Mouse (Mus musculus): Measurements from ENCODE around the gene Scp2.
"Not testable (repeated sequence)": the region's sequence is repeated elsewhere in the genome, so short reads cannot be mapped to it uniquely, and the experiment has no call there.

Scp2 gene

GRCm38 (mm10) chr4:108144880-108145279 lies at the start of gene Scp2:
Gene Scp2, minus strand, starts transcription at chr4:108144998.
- in situ Hi-C loops (cut with MboI; ENCODE audit: unreplicated experiment in 2 of 2), result loop anchor here in 1 of 2 experiments (10.0 kb wide), 1 partner anchor 250 kb away; no protein-coding TSS in a partner anchor

GRCm38 (mm10) chr4:108192821-108193323 lies 48.1 kb upstream of the Scp2 start:
- in situ Hi-C loops (cut with MboI; ENCODE audit: unreplicated experiment in 2 of 2), result no loop called here

- in situ Hi-C loops (cut with MboI; ENCODE audit: unreplicated experiment in 2 of 2), result no loop called here
Measured at GRCm38 (mm10) chr4:108182278-108182677, 37.5 kb upstream of the Scp2 start.

- in situ Hi-C loops (cut with MboI; ENCODE audit: unreplicated experiment in 2 of 2), result no loop called here
Measured at GRCm38 (mm10) chr4:108168056-108168455, 23.3 kb upstream of the Scp2 start.

- in situ Hi-C loops (cut with MboI; ENCODE audit: unreplicated experiment in 2 of 2), result no loop called here
Measured at GRCm38 (mm10) chr4:108166874-108167273, 22.1 kb upstream of the Scp2 start.

GRCm38 (mm10) chr4:108165152-108165895 lies 20.5 kb upstream of the Scp2 start, which contains the start of gene Echdc2:
Gene Echdc2, plus strand, starts transcription at chr4:108165437.
- in situ Hi-C loops (cut with MboI; ENCODE audit: unreplicated experiment in 2 of 2), result no loop called here

- in situ Hi-C loops (cut with MboI; ENCODE audit: unreplicated experiment in 2 of 2), result no loop called here
Measured at GRCm38 (mm10) chr4:108163291-108163690, 18.5 kb upstream of the Scp2 start.

GRCm38 (mm10) chr4:108161936-108162335 lies 17.1 kb upstream of the Scp2 start:
- in situ Hi-C loops (cut with MboI; ENCODE audit: unreplicated experiment in 2 of 2), result no loop called here

- in situ Hi-C loops (cut with MboI; ENCODE audit: unreplicated experiment in 2 of 2), result not testable (repeated sequence)
Measured at GRCm38 (mm10) chr4:108155141-108155540, 10.3 kb upstream of the Scp2 start.

- in situ Hi-C loops (cut with MboI; ENCODE audit: unreplicated experiment in 2 of 2), result loop anchor here in 1 of 2 experiments (10.0 kb wide), 1 partner anchor 251 kb away; no protein-coding TSS in a partner anchor
Measured at GRCm38 (mm10) chr4:108145554-108145953, 756 bp upstream of the Scp2 start.

- in situ Hi-C loops (cut with MboI; ENCODE audit: unreplicated experiment in 2 of 2), result loop anchor here in 1 of 2 experiments (10.0 kb wide), 1 partner anchor 249 kb away; no protein-coding TSS in a partner anchor
Measured at GRCm38 (mm10) chr4:108143778-108144177, 1.0 kb downstream of the Scp2 start.

GRCm38 (mm10) chr4:108143178-108143577 lies 1.6 kb downstream of the Scp2 start:
- in situ Hi-C loops (cut with MboI; ENCODE audit: unreplicated experiment in 2 of 2), result loop anchor here in 1 of 2 experiments (10.0 kb wide), 1 partner anchor 248 kb away; no protein-coding TSS in a partner anchor

GRCm38 (mm10) chr4:108136938-108137337 lies 7.9 kb downstream of the Scp2 start:
- in situ Hi-C loops (cut with MboI; ENCODE audit: unreplicated experiment in 2 of 2), result no loop called here

GRCm38 (mm10) chr4:108130452-108130851 lies 14.3 kb downstream of the Scp2 start:
- in situ Hi-C loops (cut with MboI; ENCODE audit: unreplicated experiment in 2 of 2), result no loop called here

GRCm38 (mm10) chr4:108128339-108128738 lies 16.5 kb downstream of the Scp2 start:
- in situ Hi-C loops (cut with MboI; ENCODE audit: unreplicated experiment in 2 of 2), result no loop called here

GRCm38 (mm10) chr4:108127516-108127915 lies 17.3 kb downstream of the Scp2 start:
- in situ Hi-C loops (cut with MboI; ENCODE audit: unreplicated experiment in 2 of 2), result no loop called here

- in situ Hi-C loops (cut with MboI; ENCODE audit: unreplicated experiment in 2 of 2), result no loop called here
Measured at GRCm38 (mm10) chr4:108126260-108126659, 18.5 kb downstream of the Scp2 start.

GRCm38 (mm10) chr4:108124104-108124503 lies 20.7 kb downstream of the Scp2 start:
- in situ Hi-C loops (cut with MboI; ENCODE audit: unreplicated experiment in 2 of 2), result loop anchor here in 1 of 2 experiments (5.0 to 25.0 kb wide), 2 partner anchors 187 to 198 kb away; no protein-coding TSS in a partner anchor

- in situ Hi-C loops (cut with MboI; ENCODE audit: unreplicated experiment in 2 of 2), result loop anchor here (5.0 to 25.0 kb wide), 3 partner anchors 181 to 204 kb away; partner anchors contain the start of gene Cpt2 (in 1 of the 2)
Measured at GRCm38 (mm10) chr4:108117924-108118876, 26.6 kb downstream of the Scp2 start.

- in situ Hi-C loops (cut with MboI; ENCODE audit: unreplicated experiment in 2 of 2), result loop anchor here (5.0 to 25.0 kb wide), 3 partner anchors 180 to 205 kb away; partner anchors contain the start of gene Cpt2 (in 1 of the 2)
Measured at GRCm38 (mm10) chr4:108117488-108117887, 27.3 kb downstream of the Scp2 start.
